Mouse (Mus musculus) lung, postnatal 0 days (tissue): Measurements from ENCODE around the gene Pafah2.

Experiments
- CTCF ChIP-seq: IDR thresholded peaks from 2 replicates; pipeline ENCODE4 v1.5.1; 2016; ENCODE audit warnings: antibody characterized with exemption, mild to moderate bottlenecking
- EP300 ChIP-seq: IDR thresholded peaks from 2 replicates; pipeline ENCODE4 v1.6.1; 2016; ENCODE audit warnings: antibody characterized with exemption, mild to moderate bottlenecking, control low read depth

- TF ChIP-seq CTCF (no peak), EP300 (0 out of 2 replicates have a peak, but pooled peaks have one; percentile 12)
Measured at GRCm38 (mm10) chr4:134359649-134360048, 36.5 kb upstream of the Pafah2 start.
